Mouse (Mus musculus) natural killer cell, adult 2 months (primary cell): ENCODE data around the gene Cmtm8.

Experiments used
- DNase-seq, 2 experiments: peaks; one replicate each; pipeline ENCODE4 v3.0.0; 2022; ENCODE audit warnings: low spot score in 2 of 2

Cmtm8 gene

GRCm38 (mm10) chr9:114821548-114822289 lies 22.2 kb downstream of the Cmtm8 start:
- no peak for DNase-seq

- no peak for DNase-seq
These were observed 25.0 kb downstream of the Cmtm8 start for GRCm38 (mm10) chr9:114818918-114819317.

GRCm38 (mm10) chr9:114817012-114817411 lies 26.9 kb downstream of the Cmtm8 start:
- DNase-seq: no peak

GRCm38 (mm10) chr9:114816121-114816520 lies 27.8 kb downstream of the Cmtm8 start:
- no peak for DNase-seq

- peak; percentile 43 to 58 for DNase-seq
These were observed 28.6 kb downstream of the Cmtm8 start for GRCm38 (mm10) chr9:114815315-114815714.

- DNase-seq: peak in 1 of 2 experiments; percentile 41
These were observed 32.0 kb downstream of the Cmtm8 start for GRCm38 (mm10) chr9:114812001-114812400.

- DNase-seq: no peak
These were observed 33.1 kb downstream of the Cmtm8 start for GRCm38 (mm10) chr9:114810837-114811236.

GRCm38 (mm10) chr9:114808671-114809070 lies 35.3 kb downstream of the Cmtm8 start:
- DNase-seq: no peak

- no peak for DNase-seq
These were observed 36.7 kb downstream of the Cmtm8 start for GRCm38 (mm10) chr9:114807261-114807660.

GRCm38 (mm10) chr9:114805151-114805671 lies 38.7 kb downstream of the Cmtm8 start:
- no peak for DNase-seq

GRCm38 (mm10) chr9:114802191-114802590 lies 41.8 kb downstream of the Cmtm8 start:
- no peak for DNase-seq

GRCm38 (mm10) chr9:114801301-114801700 lies 42.7 kb downstream of the Cmtm8 start:
- DNase-seq: no peak

- DNase-seq: no peak
These were observed 44.4 kb downstream of the Cmtm8 start for GRCm38 (mm10) chr9:114799498-114800107.

GRCm38 (mm10) chr9:114798845-114799244 lies 45.1 kb downstream of the Cmtm8 start:
- DNase-seq: no peak

GRCm38 (mm10) chr9:114797329-114798004 lies 46.5 kb downstream of the Cmtm8 start:
- DNase-seq: peak; percentile 71 to 79

GRCm38 (mm10) chr9:114796473-114797050 lies 47.4 kb downstream of the Cmtm8 start:
- no peak for DNase-seq

- DNase-seq: no peak
These were observed 49.5 kb downstream of the Cmtm8 start for GRCm38 (mm10) chr9:114794491-114794890.

- DNase-seq: no peak
These were observed 50.1 kb downstream of the Cmtm8 start for GRCm38 (mm10) chr9:114793764-114794295.

- no peak for DNase-seq
These were observed 54.0 kb downstream of the Cmtm8 start for GRCm38 (mm10) chr9:114789989-114790388.

GRCm38 (mm10) chr9:114789557-114789956 lies 54.4 kb downstream of the Cmtm8 start:
- DNase-seq: no peak

GRCm38 (mm10) chr9:114788697-114789096 lies 55.3 kb downstream of the Cmtm8 start:
- DNase-seq: no peak

GRCm38 (mm10) chr9:114787716-114788115 lies 56.2 kb downstream of the Cmtm8 start:
- DNase-seq: peak in 1 of 2 experiments; percentile 46
